Mouse (Mus musculus): ENCODE data around the gene Bsg.

DNA sequence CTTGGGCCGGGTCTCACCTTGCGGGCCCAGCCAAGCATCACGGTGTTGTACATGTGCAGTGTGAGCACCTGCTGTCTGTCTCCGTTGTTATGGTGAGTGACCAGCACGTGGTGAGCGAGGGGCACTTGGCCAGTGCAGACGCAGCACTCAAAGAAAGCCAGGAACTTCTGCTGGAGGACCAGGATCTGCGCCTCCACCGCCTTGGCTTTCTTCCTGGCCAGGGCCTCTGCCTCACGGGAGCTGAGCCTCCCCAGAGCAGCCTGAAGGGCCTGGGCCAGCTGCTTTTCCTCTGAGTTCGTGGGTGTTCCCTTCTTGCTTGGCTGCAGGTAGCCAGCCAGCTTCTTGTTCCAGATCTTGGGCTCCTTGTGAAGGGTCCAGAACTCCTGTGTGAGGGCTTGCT lies 38.9 kb downstream of the Bsg start:
- TF ChIP-seq CTCF (IDR thresholded peaks at IDR 0.05; ENCODE audit: low read depth, low read length) (no peak), POLR2A (IDR thresholded peaks at IDR 0.05; ENCODE audit: borderline replicate concordance, low read depth, low read length) (no peak)

Data from bone marrow macrophage, adult 2 months (primary cell).